Mouse (Mus musculus) neural tube, embryonic 12.5 days (tissue): Measurements from ENCODE around the gene Lifr. TPM values are rescaled to one million over a fixed set of nuclear protein-coding genes. Genes with fewer than 3 reads are reported as not detected.

Experiments
- ATAC-seq: fragments of 200-750 bp; cut with Nextera tagmentation; 2 replicates; pipeline ENCODE4 v1.8.0; 2017; ENCODE audit warnings: low read depth, mild to moderate bottlenecking, moderate TSS enrichment, moderate library complexity; ENCODE audit not compliant: low FRiP score
- H3K27ac ChIP-seq: fragments of 300-500 bp; sonication (generic); 2 replicates; pipeline ENCODE4 v1.5.1; 2016
- H3K27me3 ChIP-seq: fragments of 300-500 bp; sonication (generic); replicated peaks from 2 replicates; pipeline ENCODE4 v1.6.1; 2016; ENCODE audit warnings: mild to moderate bottlenecking
- H3K36me3 ChIP-seq: fragments of 300-500 bp; sonication (generic); 2 replicates; pipeline ENCODE4 v1.6.1; 2016; ENCODE audit warnings: mild to moderate bottlenecking
- H3K4me1 ChIP-seq: fragments of 300-500 bp; sonication (generic); 2 replicates; pipeline ENCODE4 v1.6.1; 2016
- H3K4me2 ChIP-seq: fragments of 300-500 bp; sonication (generic); replicated peaks from 2 replicates; pipeline ENCODE4 v1.6.1; 2016; ENCODE audit warnings: mild to moderate bottlenecking
- H3K4me3 ChIP-seq: fragments of 300-500 bp; sonication (generic); 2 replicates; pipeline ENCODE4 v1.5.1; 2016
- H3K9ac ChIP-seq: fragments of 300-500 bp; sonication (generic); 2 replicates; pipeline ENCODE4 v1.6.1; 2016; ENCODE audit warnings: mild to moderate bottlenecking
- H3K9me3 ChIP-seq: fragments of 300-500 bp; sonication (generic); 2 replicates; pipeline ENCODE4 v1.6.1; 2016; ENCODE audit warnings: mild to moderate bottlenecking
- WGBS: fragments of 180-500 bp; shearing (Covaris S2); methylation state at CpG from one replicate; pipeline ENCODE4 v1.1.7; 2016; 5-methylcytosine and 5-hydroxymethylcytosine counted together
- polyA plus RNA-seq: library from polyadenylated mRNA; unstranded; fragments of >200 nt; fragmentation: Nextera tagmentation; extraction: Ambion mirVana; gene quantifications from 2 replicates; pipeline ENCODE4 v1.2.1, GENCODE M21; 2016

Lifr gene
- polyA plus RNA-seq, 1 experiment from 2014 or later = 23.9 TPM

GRCm38 (mm10) chr15:7201421-7202380 is 111.3 kb downstream of the Lifr start:
- Histone ChIP-seq H3K9me3 (no peaks in the 10 kb centered on the region), H3K36me3 (no peaks in the 10 kb centered on the region), H3K4me2 (no peak overlapping the region), H3K4me1 (peaks cover 32% of the 10 kb centered on the region), H3K4me3 (no peak overlapping the region), H3K9ac (no peak overlapping the region), H3K27ac (no peak overlapping the region), H3K27me3 (no peaks in the 10 kb centered on the region)
- 57% methylated on average over 9 of the region's 9 CpGs for WGBS
- ATAC-seq = no peak

- no peak for ATAC-seq
- H3K4me3 ChIP-seq = no peak overlapping the region
- H3K27me3 ChIP-seq = no peaks in the 10 kb centered on the region
- 90% methylated on average over 5 of the region's 5 CpGs for WGBS
- no peak overlapping the region for H3K27ac ChIP-seq
- no peaks in the 10 kb centered on the region for H3K36me3 ChIP-seq
- H3K9ac ChIP-seq = no peak overlapping the region
- no peaks in the 10 kb centered on the region for H3K9me3 ChIP-seq
- no peak overlapping the region for H3K4me2 ChIP-seq
- peaks cover 32% of the 10 kb centered on the region for H3K4me1 ChIP-seq
Measured at GRCm38 (mm10) chr15:7202981-7203380, 112.6 kb downstream of the Lifr start.

- Histone ChIP-seq H3K36me3 (no peaks in the 10 kb centered on the region), H3K4me1 (peaks cover 31% of the 10 kb centered on the region), H3K9ac (no peak overlapping the region), H3K9me3 (no peaks in the 10 kb centered on the region), H3K27me3 (no peaks in the 10 kb centered on the region), H3K4me2 (no peak overlapping the region), H3K4me3 (no peak overlapping the region), H3K27ac (no peak overlapping the region)
- ATAC-seq = no peak
- WGBS = 69% methylated on average over 9 of the region's 9 CpGs
Measured at GRCm38 (mm10) chr15:7203606-7204330, 113.4 kb downstream of the Lifr start.

- 64% methylated on average over 13 of the region's 13 CpGs for WGBS
- Histone ChIP-seq H3K9me3 (no peaks in the 10 kb centered on the region), H3K27me3 (no peaks in the 10 kb centered on the region), H3K36me3 (no peaks in the 10 kb centered on the region), H3K9ac (no peak overlapping the region), H3K4me1 (peaks cover 22% of the 10 kb centered on the region), H3K4me2 (no peak overlapping the region), H3K27ac (no peak overlapping the region), H3K4me3 (no peak overlapping the region)
- ATAC-seq = no peak
Measured at GRCm38 (mm10) chr15:7204917-7205316, 114.5 kb downstream of the Lifr start.

GRCm38 (mm10) chr15:7206110-7206509 is 115.7 kb downstream of the Lifr start:
- no peak overlapping the region for H3K9ac ChIP-seq
- no peak overlapping the region for H3K27ac ChIP-seq
- no peak overlapping the region for H3K4me2 ChIP-seq
- H3K4me3 ChIP-seq = no peak overlapping the region
- H3K36me3 ChIP-seq = no peaks in the 10 kb centered on the region
- ATAC-seq = no peak
- H3K4me1 ChIP-seq = peaks cover 18% of the 10 kb centered on the region
- H3K27me3 ChIP-seq = no peaks in the 10 kb centered on the region
- H3K9me3 ChIP-seq = no peaks in the 10 kb centered on the region
- WGBS = 50% methylated on average over 5 of the region's 5 CpGs

- Histone ChIP-seq H3K4me1 (peaks cover 10% of the 10 kb centered on the region), H3K4me2 (no peak overlapping the region), H3K27ac (no peak overlapping the region), H3K27me3 (no peaks in the 10 kb centered on the region), H3K9me3 (no peaks in the 10 kb centered on the region), H3K4me3 (no peak overlapping the region), H3K9ac (no peak overlapping the region), H3K36me3 (no peaks in the 10 kb centered on the region)
- 88% methylated on average over 7 of the region's 7 CpGs for WGBS
- no peak for ATAC-seq
Measured at GRCm38 (mm10) chr15:7207292-7207691, 116.9 kb downstream of the Lifr start.

GRCm38 (mm10) chr15:7208180-7208579 is 117.8 kb downstream of the Lifr start:
- H3K27me3 ChIP-seq = no peaks in the 10 kb centered on the region
- 88% methylated on average over 9 of the region's 9 CpGs for WGBS
- ATAC-seq = no peak

GRCm38 (mm10) chr15:7213683-7214082 is 123.3 kb downstream of the Lifr start:
- Histone ChIP-seq H3K4me2 (no peak overlapping the region), H3K27me3 (no peaks in the 10 kb centered on the region), H3K4me3 (no peak overlapping the region), H3K9me3 (no peaks in the 10 kb centered on the region), H3K27ac (no peak overlapping the region), H3K9ac (no peak overlapping the region), H3K4me1 (no peaks in the 10 kb centered on the region), H3K36me3 (no peaks in the 10 kb centered on the region)
- WGBS = 24% methylated on average over 1 of the region's 1 CpGs
- ATAC-seq = no peak

More at GRCm38 (mm10) chr15:7208180-7208579, 117.8 kb downstream of the Lifr start:
- no peaks in the 10 kb centered on the region for H3K9me3 ChIP-seq
- no peaks in the 10 kb centered on the region for H3K36me3 ChIP-seq
- H3K4me2 ChIP-seq = no peak overlapping the region
- peaks cover 10% of the 10 kb centered on the region for H3K4me1 ChIP-seq
- H3K4me3 ChIP-seq = no peak overlapping the region
- no peak overlapping the region for H3K9ac ChIP-seq
- H3K27ac ChIP-seq = no peak overlapping the region

- Histone ChIP-seq H3K36me3 (no peaks in the 10 kb centered on the region), H3K27me3 (no peaks in the 10 kb centered on the region), H3K9ac (no peak overlapping the region), H3K4me2 (no peak overlapping the region), H3K27ac (no peak overlapping the region), H3K9me3 (no peaks in the 10 kb centered on the region), H3K4me3 (no peak overlapping the region), H3K4me1 (no peaks in the 10 kb centered on the region)
- no peak for ATAC-seq
- WGBS = over 99% methylated on average over 3 of the region's 3 CpGs
Measured at GRCm38 (mm10) chr15:7215845-7216244, 125.4 kb downstream of the Lifr start.

GRCm38 (mm10) chr15:7216581-7217272 is 126.3 kb downstream of the Lifr start:
- H3K9ac ChIP-seq = no peak overlapping the region
- 87% methylated on average over 9 of the region's 9 CpGs for WGBS
- H3K9me3 ChIP-seq = no peaks in the 10 kb centered on the region
- H3K36me3 ChIP-seq = no peaks in the 10 kb centered on the region
- H3K4me3 ChIP-seq = no peak overlapping the region
- no peaks in the 10 kb centered on the region for H3K4me1 ChIP-seq
- H3K4me2 ChIP-seq = no peak overlapping the region
- no peaks in the 10 kb centered on the region for H3K27me3 ChIP-seq
- no peak for ATAC-seq
- H3K27ac ChIP-seq = no peak overlapping the region

- Histone ChIP-seq H3K9me3 (no peaks in the 10 kb centered on the region), H3K27ac (no peak overlapping the region), H3K9ac (no peak overlapping the region), H3K4me1 (no peaks in the 10 kb centered on the region), H3K27me3 (no peaks in the 10 kb centered on the region), H3K4me3 (no peak overlapping the region), H3K36me3 (no peaks in the 10 kb centered on the region), H3K4me2 (no peak overlapping the region)
- no peak for ATAC-seq
- 93% methylated on average over 6 of the region's 6 CpGs for WGBS
Measured at GRCm38 (mm10) chr15:7217273-7217598, 126.8 kb downstream of the Lifr start.

- ATAC-seq = no peak
- no peak overlapping the region for H3K9ac ChIP-seq
- H3K27ac ChIP-seq = no peak overlapping the region
- no peaks in the 10 kb centered on the region for H3K27me3 ChIP-seq
- WGBS = 63% methylated on average over 11 of the region's 11 CpGs
- no peaks in the 10 kb centered on the region for H3K9me3 ChIP-seq
- no peak overlapping the region for H3K4me3 ChIP-seq
- peaks cover 8% of the 10 kb centered on the region; the same call in 1 of the 2 replicates for H3K4me1 ChIP-seq
- H3K4me2 ChIP-seq = no peak overlapping the region
- no peaks in the 10 kb centered on the region for H3K36me3 ChIP-seq
Measured at GRCm38 (mm10) chr15:7222809-7223208, 132.4 kb downstream of the Lifr start.
